Mouse (Mus musculus) lung, embryonic 14.5 days (tissue): ENCODE measurements around the gene Lmo4. TPM values are rescaled to one million over a fixed set of nuclear protein-coding genes. Genes with fewer than 3 reads are reported as not detected.

ENCODE experiments used
- ATAC-seq: fragments of 200-750 bp; cut with Nextera tagmentation; 2 replicates; pipeline ENCODE4 v1.8.0; 2017; ENCODE audit warnings: mild to moderate bottlenecking, moderate TSS enrichment, moderate library complexity; ENCODE audit not compliant: insufficient read depth
- DNase-seq: peaks from one replicate; pipeline ENCODE4 v3.0.0-alpha.2; 2015
- H3K27ac ChIP-seq: fragments of 300-500 bp; sonication (generic); 2 replicates; pipeline ENCODE4 v1.5.1; 2014; ENCODE audit warnings: low read depth, mild to moderate bottlenecking, moderate library complexity
- H3K27me3 ChIP-seq: fragments of 300-500 bp; sonication (generic); 2 replicates; pipeline ENCODE4 v1.6.1; 2014; ENCODE audit warnings: low read length, control low read depth; ENCODE audit not compliant: insufficient read depth
- H3K36me3 ChIP-seq: fragments of 300-500 bp; sonication (generic); 2 replicates; pipeline ENCODE4 v1.6.1; 2014; ENCODE audit warnings: control low read depth; ENCODE audit not compliant: insufficient read depth
- H3K4me1 ChIP-seq: fragments of 300-500 bp; sonication (generic); 2 replicates; pipeline ENCODE4 v1.6.1; 2014; ENCODE audit warnings: antibody characterized with exemption, control low read depth; ENCODE audit not compliant: insufficient read depth
- H3K4me2 ChIP-seq: fragments of 300-500 bp; sonication (generic); 2 replicates; pipeline ENCODE4 v1.6.1; 2014; ENCODE audit warnings: mild to moderate bottlenecking
- H3K4me3 ChIP-seq: fragments of 300-500 bp; sonication (generic); 2 replicates; pipeline ENCODE4 v1.5.1; 2014; ENCODE audit warnings: low read depth, low read length
- H3K9ac ChIP-seq: fragments of 300-500 bp; sonication (generic); 2 replicates; pipeline ENCODE4 v1.6.1; 2014
- H3K9me3 ChIP-seq: fragments of 300-500 bp; sonication (generic); 2 replicates; pipeline ENCODE4 v1.6.1; 2016; ENCODE audit warnings: low read depth, low read length, control low read depth
- CTCF ChIP-seq: IDR thresholded peaks from 2 replicates; pipeline ENCODE4 v1.5.1; 2016; ENCODE audit warnings: antibody characterized with exemption, low read depth
- WGBS: fragments of 180-500 bp; shearing (Covaris S2); extraction: QIAGEN DNeasy Blood & Tissue Kit; methylation state at CpG from one replicate; pipeline ENCODE4 v1.1.7; 2014; 5-methylcytosine and 5-hydroxymethylcytosine counted together
- polyA plus RNA-seq: library from polyadenylated mRNA; unstranded; fragments of >200 nt; fragmentation: Nextera tagmentation; extraction: Ambion mirVana; gene quantifications from 2 replicates; pipeline ENCODE4 v1.2.1, GENCODE M21; 2014

Gene Lmo4
- 48.1 and 49.8 TPM in 2 replicates for polyA plus RNA-seq

- Histone ChIP-seq H3K27me3 (no peaks in the 10 kb centered on the region), H3K36me3 (peaks cover 15% of the 10 kb centered on the region; the same call in 1 of the 2 replicates), H3K9me3 (no peaks in the 10 kb centered on the region), H3K4me1 (0 out of 2 replicates have a peak, but pooled peaks cover 4% of the 10 kb centered on the region), H3K27ac (peak within 1 kb of the TSS; percentile 99), H3K4me3 (peak within 1 kb of the TSS; percentile 68), H3K9ac (peak within 1 kb of the TSS; percentile 96), H3K4me2 (peak within 1 kb of the TSS; percentile 96)
- TF ChIP-seq CTCF, result no peak
- under 1% methylated on average over 55 of the region's 76 CpGs for WGBS
- peak; percentile 83 for DNase-seq
- peak; percentile 74 for ATAC-seq
Measured at GRCm38 (mm10) chr3:144204413-144205311, at the start of gene Lmo4. Gene Lmo4 (minus strand): TSS chr3:144205220.

- DNase-seq, result no peak
- ATAC-seq, result no peak
- Histone ChIP-seq H3K27me3 (no peaks in the 10 kb centered on the region), H3K36me3 (no peaks in the 10 kb centered on the region), H3K27ac (no peak overlapping the region), H3K4me2 (no peak overlapping the region), H3K4me3 (no peak overlapping the region), H3K9ac (no peak overlapping the region), H3K9me3 (no peaks in the 10 kb centered on the region), H3K4me1 (no peaks in the 10 kb centered on the region)
- WGBS, result 94% methylated on average over 5 of the region's 5 CpGs
- TF ChIP-seq CTCF, result no peak
Measured at GRCm38 (mm10) chr3:144254281-144254680, 49.3 kb upstream of the Lmo4 start.

- Histone ChIP-seq H3K36me3 (no peaks in the 10 kb centered on the region), H3K4me2 (no peak overlapping the region), H3K9me3 (no peaks in the 10 kb centered on the region), H3K9ac (no peak overlapping the region), H3K27me3 (no peaks in the 10 kb centered on the region), H3K4me1 (no peaks in the 10 kb centered on the region), H3K27ac (no peak overlapping the region), H3K4me3 (no peak overlapping the region)
- no peak for TF ChIP-seq CTCF
- WGBS, result 51% methylated on average over 6 of the region's 6 CpGs
- DNase-seq (no peak), ATAC-seq (no peak)
Measured at GRCm38 (mm10) chr3:144253018-144253417, 48.0 kb upstream of the Lmo4 start.

GRCm38 (mm10) chr3:144252109-144252508 lies 47.1 kb upstream of the Lmo4 start:
- Histone ChIP-seq H3K4me3 (no peak overlapping the region), H3K27me3 (no peaks in the 10 kb centered on the region), H3K36me3 (no peaks in the 10 kb centered on the region), H3K4me2 (no peak overlapping the region), H3K9me3 (no peaks in the 10 kb centered on the region), H3K27ac (no peak overlapping the region), H3K4me1 (no peaks in the 10 kb centered on the region), H3K9ac (no peak overlapping the region)
- no peak for TF ChIP-seq CTCF
- WGBS, result 72% methylated on average over 4 of the region's 4 CpGs
- no peak for DNase-seq
- ATAC-seq, result no peak

- Histone ChIP-seq H3K4me3 (no peak overlapping the region), H3K9ac (no peak overlapping the region), H3K36me3 (no peaks in the 10 kb centered on the region), H3K4me1 (no peaks in the 10 kb centered on the region), H3K9me3 (no peaks in the 10 kb centered on the region), H3K27me3 (no peaks in the 10 kb centered on the region), H3K27ac (no peak overlapping the region), H3K4me2 (no peak overlapping the region)
- peak; percentile 81 for TF ChIP-seq CTCF
- ATAC-seq (no peak), DNase-seq (peak; percentile 94)
- 25% methylated on average over 15 of the region's 15 CpGs for WGBS
Measured at GRCm38 (mm10) chr3:144242025-144242673, 37.1 kb upstream of the Lmo4 start.

- Histone ChIP-seq H3K27me3 (no peaks in the 10 kb centered on the region), H3K9me3 (no peaks in the 10 kb centered on the region), H3K9ac (no peak overlapping the region), H3K4me2 (no peak overlapping the region), H3K36me3 (no peaks in the 10 kb centered on the region), H3K27ac (no peak overlapping the region), H3K4me3 (no peak overlapping the region), H3K4me1 (no peaks in the 10 kb centered on the region)
- no peak for ATAC-seq
- WGBS, result 91% methylated on average over 3 of the region's 3 CpGs
- DNase-seq, result no peak
- TF ChIP-seq CTCF, result no peak
Measured at GRCm38 (mm10) chr3:144241161-144241560, 36.1 kb upstream of the Lmo4 start.

- Histone ChIP-seq H3K27me3 (no peaks in the 10 kb centered on the region), H3K27ac (no peak overlapping the region), H3K36me3 (no peaks in the 10 kb centered on the region), H3K4me1 (no peaks in the 10 kb centered on the region), H3K4me3 (no peak overlapping the region), H3K9me3 (no peaks in the 10 kb centered on the region), H3K9ac (no peak overlapping the region), H3K4me2 (no peak overlapping the region)
- 92% methylated on average over 11 of the region's 11 CpGs for WGBS
- ATAC-seq (no peak), DNase-seq (no peak)
- no peak for TF ChIP-seq CTCF
Measured at GRCm38 (mm10) chr3:144238482-144238881, 33.5 kb upstream of the Lmo4 start.
